Mouse (Mus musculus) limb, embryonic 14.5 days (tissue): Measurements from ENCODE around the gene Pnn. TPM values are rescaled to one million over a fixed set of nuclear protein-coding genes. Genes with fewer than 3 reads are reported as not detected.

Experiments used
- ATAC-seq: fragments of 200-750 bp; cut with Nextera tagmentation; 2 replicates; pipeline ENCODE4 v1.8.0; 2017; ENCODE audit warnings: low read depth, moderate number of reproducible peaks, moderate TSS enrichment; ENCODE audit not compliant: low FRiP score
- DNase-seq: peaks from one replicate; pipeline ENCODE4 v3.0.0-alpha.2; 2015; ENCODE audit warnings: low spot score
- H3K27ac ChIP-seq: fragments of 300-500 bp; sonication (generic); replicated peaks from 2 replicates; pipeline ENCODE4 v1.5.1; 2014; ENCODE audit warnings: low read depth, mild to moderate bottlenecking, low read length, moderate library complexity, mixed read lengths
- H3K27me3 ChIP-seq: fragments of 300-500 bp; sonication (generic); 2 replicates; pipeline ENCODE4 v1.6.1; 2014; ENCODE audit warnings: low read length, mixed read lengths; ENCODE audit not compliant: control insufficient read depth, insufficient read depth
- H3K36me3 ChIP-seq: fragments of 300-500 bp; sonication (generic); 2 replicates; pipeline ENCODE4 v1.6.1; 2014; ENCODE audit warnings: mild to moderate bottlenecking, low read length, moderate library complexity, mixed read lengths; ENCODE audit not compliant: control insufficient read depth, insufficient read depth
- H3K4me1 ChIP-seq: fragments of 300-500 bp; sonication (generic); 2 replicates; pipeline ENCODE4 v1.6.1; 2014; ENCODE audit warnings: antibody characterized with exemption, low read length, mixed read lengths; ENCODE audit not compliant: control insufficient read depth, insufficient read depth
- H3K4me2 ChIP-seq: fragments of 300-500 bp; sonication (generic); replicated peaks from 2 replicates; pipeline ENCODE4 v1.6.1; 2014; ENCODE audit warnings: low read depth, mild to moderate bottlenecking, low read length, moderate library complexity; ENCODE audit not compliant: severe bottlenecking
- H3K4me3 ChIP-seq: fragments of 300-500 bp; sonication (generic); replicated peaks from 2 replicates; pipeline ENCODE4 v1.5.1; 2014; ENCODE audit warnings: low read length
- H3K9ac ChIP-seq: fragments of 300-500 bp; sonication (generic); 2 replicates; pipeline ENCODE4 v1.6.1; 2014; ENCODE audit warnings: mild to moderate bottlenecking, low read depth, low read length, moderate library complexity; ENCODE audit not compliant: severe bottlenecking
- H3K9me3 ChIP-seq: fragments of 300-500 bp; sonication (generic); 2 replicates; pipeline ENCODE4 v1.6.1; 2016; ENCODE audit warnings: low read length; ENCODE audit not compliant: control insufficient read depth
- POLR2A ChIP-seq: fragments of 200-500 bp; IDR thresholded peaks from 2 replicates; pipeline ENCODE4 v1.8.0; 2012; ENCODE audit warnings: inconsistent platforms, mild to moderate bottlenecking, moderate library complexity, borderline replicate concordance; ENCODE audit not compliant: insufficient read depth, insufficient read length; ENCODE audit errors: extremely low read depth
- WGBS: fragments of 180-500 bp; shearing (Covaris S2); extraction: QIAGEN DNeasy Blood & Tissue Kit; methylation state at CpG from one replicate; pipeline ENCODE4 v1.1.7; 2014; 5-methylcytosine and 5-hydroxymethylcytosine counted together
- polyA plus RNA-seq, 2 experiments: library from polyadenylated mRNA; depleted of rRNA in 1 of 2; stranded (reverse) in 1 of 2; unstranded in 1 of 2; fragments of >200 nt; fragmentation: Nextera tagmentation in 1 of 2; extraction: Ambion mirVana in 1 of 2; gene quantifications; 2 replicates each; pipeline versions ENCODE4 v1.2.1 to v1.2.3; 2012 to 2014

The Pnn gene
- 55.0 and 108 TPM in 2 replicates for polyA plus RNA-seq (2012; rRNA removed)
- 68.3 and 80.2 TPM in 2 replicates for polyA plus RNA-seq (2014; fragmentation: Nextera tagmentation; extraction: Ambion mirVana)

- no peaks in the 10 kb centered on the region for H3K9me3 ChIP-seq
- 0 out of 2 replicates have a peak, but pooled peaks cover 2% of the 10 kb centered on the region for H3K4me1 ChIP-seq
- DNase-seq (peak; percentile 98), ATAC-seq (peak; percentile 99)
- peak within 1 kb of the TSS; percentile 96 for H3K9ac ChIP-seq
- H3K27ac ChIP-seq = peak within 1 kb of the TSS; percentile 81
- H3K27me3 ChIP-seq = no peaks in the 10 kb centered on the region
- TF ChIP-seq POLR2A = peak; percentile 78; the same call in 1 of the 2 replicates
- H3K4me2 ChIP-seq = peak within 1 kb of the TSS; percentile 72
- H3K4me3 ChIP-seq = peak within 1 kb of the TSS; percentile 77
- under 1% methylated on average over 43 of the region's 43 CpGs for WGBS
- H3K36me3 ChIP-seq = peaks cover 35% of the 10 kb centered on the region
Measured at GRCm38 (mm10) chr12:59066448-59067077, at the start of gene Pnn. TSS of gene Pnn (plus strand) at chr12:59066884.

DNA sequence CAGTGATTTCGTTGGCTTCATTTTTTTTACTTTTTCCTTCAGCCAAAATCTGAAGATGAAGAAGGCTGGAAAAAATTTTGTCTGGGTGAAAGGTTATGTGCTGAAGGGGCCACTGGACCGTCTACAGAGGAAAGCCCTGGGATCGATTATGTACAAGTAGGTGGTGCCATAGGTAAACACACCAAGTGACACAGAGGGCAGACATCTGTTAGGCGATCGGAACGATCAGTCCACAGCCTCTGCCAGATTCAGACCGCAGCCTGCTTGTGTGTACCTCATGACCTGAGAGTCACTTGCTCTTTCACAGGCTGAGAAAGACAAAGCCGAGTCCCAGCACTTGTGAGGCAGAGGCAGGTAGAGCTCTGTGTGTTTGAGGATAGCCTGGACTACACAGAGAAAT lies 48.7 kb upstream of the Pnn start:
- Histone ChIP-seq H3K4me3 (no peak overlapping the region), H3K9me3 (no peaks in the 10 kb centered on the region), H3K9ac (no peak overlapping the region), H3K4me2 (no peak overlapping the region), H3K36me3 (peaks cover 50% of the 10 kb centered on the region), H3K27ac (no peak overlapping the region), H3K4me1 (no peaks in the 10 kb centered on the region), H3K27me3 (no peaks in the 10 kb centered on the region)
- no peak for TF ChIP-seq POLR2A
- WGBS = 80% methylated on average over 8 of the region's 8 CpGs
- no peak for ATAC-seq
- DNase-seq = no peak

DNA sequence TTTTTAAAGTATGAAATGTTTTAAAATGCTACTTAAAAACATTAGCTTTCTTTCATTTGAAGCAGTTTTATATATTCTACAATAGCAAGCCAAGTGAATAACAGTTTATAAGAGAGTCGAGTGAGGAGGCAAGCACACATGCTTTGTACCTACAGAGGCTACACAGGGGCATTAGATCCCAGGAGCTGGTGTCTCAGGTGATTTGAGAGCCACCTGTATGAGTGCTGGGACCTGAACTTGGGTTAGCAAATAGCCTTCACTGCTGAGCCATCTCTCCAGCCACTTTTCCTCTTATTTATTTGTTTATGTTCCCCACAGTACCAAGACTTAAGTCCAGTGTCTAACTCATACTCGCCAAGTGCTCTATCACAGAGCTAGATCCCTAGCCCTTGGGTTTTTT lies 46.8 kb upstream of the Pnn start:
- Histone ChIP-seq H3K27ac (no peak overlapping the region), H3K4me1 (no peaks in the 10 kb centered on the region), H3K36me3 (peaks cover 65% of the 10 kb centered on the region), H3K9me3 (no peaks in the 10 kb centered on the region), H3K27me3 (no peaks in the 10 kb centered on the region), H3K4me2 (no peak overlapping the region), H3K9ac (no peak overlapping the region), H3K4me3 (no peak overlapping the region)
- WGBS = 87% methylated on average over 2 of the region's 2 CpGs
- no peak for TF ChIP-seq POLR2A
- ATAC-seq (no peak), DNase-seq (no peak)

DNA sequence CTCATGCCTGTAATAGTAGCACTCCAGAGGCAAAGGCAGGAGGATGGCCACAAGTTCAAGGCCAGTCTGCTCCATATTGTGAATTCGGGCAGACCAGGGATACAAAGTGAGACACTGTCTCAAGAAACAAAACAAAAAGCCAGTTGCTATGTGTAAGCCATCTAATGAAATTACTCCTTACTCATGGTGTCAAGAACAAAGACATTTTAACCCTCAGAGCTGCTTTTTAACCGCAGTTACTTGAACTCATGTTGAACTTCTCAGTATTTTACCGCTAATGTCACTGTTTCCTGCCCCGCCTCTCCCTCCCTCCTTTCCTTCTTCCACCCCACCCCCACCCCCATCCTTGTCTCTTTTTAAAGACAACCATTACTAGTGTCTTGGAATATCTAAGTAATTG lies 45.4 kb upstream of the Pnn start:
- no peak overlapping the region for H3K4me2 ChIP-seq
- ATAC-seq (no peak), DNase-seq (no peak)
- peaks cover 77% of the 10 kb centered on the region for H3K36me3 ChIP-seq
- no peak overlapping the region for H3K27ac ChIP-seq
- TF ChIP-seq POLR2A = no peak
- no peaks in the 10 kb centered on the region for H3K9me3 ChIP-seq
- no peaks in the 10 kb centered on the region for H3K4me1 ChIP-seq
- 82% methylated on average over 4 of the region's 4 CpGs for WGBS
- no peak overlapping the region for H3K9ac ChIP-seq
- no peak overlapping the region for H3K4me3 ChIP-seq
- H3K27me3 ChIP-seq = no peaks in the 10 kb centered on the region

GRCm38 (mm10) chr12:59032101-59032500 lies 34.6 kb upstream of the Pnn start:
- H3K27ac ChIP-seq = no peak overlapping the region

More at GRCm38 (mm10) chr12:59032101-59032500, 34.6 kb upstream of the Pnn start:
- DNase-seq (no peak), ATAC-seq (no peak)
- Histone ChIP-seq H3K4me2 (no peak overlapping the region), H3K9ac (no peak overlapping the region), H3K4me1 (no peaks in the 10 kb centered on the region), H3K9me3 (no peaks in the 10 kb centered on the region), H3K4me3 (no peak overlapping the region), H3K36me3 (peaks cover 9% of the 10 kb centered on the region), H3K27me3 (no peaks in the 10 kb centered on the region)
- 62% methylated on average over 5 of the region's 5 CpGs for WGBS
- no peak for TF ChIP-seq POLR2A
